Mouse (Mus musculus): ENCODE data around the gene Aldh1b1.

Gene Aldh1b1

DNA sequence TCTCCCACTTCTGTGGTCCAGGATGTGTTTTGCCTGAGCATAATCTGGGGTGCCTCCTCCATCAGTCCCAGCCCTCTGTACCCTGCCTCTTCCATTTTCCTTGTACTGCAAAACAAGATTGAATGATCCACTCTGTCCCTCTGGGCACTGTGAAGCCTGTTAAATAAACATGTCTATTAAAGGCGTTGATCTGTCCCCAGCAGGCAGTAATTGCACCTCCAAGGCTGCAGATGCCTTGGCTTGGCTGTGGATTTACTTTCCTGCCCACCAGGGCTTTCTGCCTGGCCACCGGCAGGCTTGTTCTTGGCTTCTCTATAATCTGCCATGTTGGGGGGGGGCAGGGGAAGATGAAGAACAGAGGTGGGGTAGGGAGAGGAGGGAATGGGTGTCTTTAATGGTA lies 12.9 kb upstream of the Aldh1b1 start:
- DNase-seq = peak; percentile 73 to 76

DNA sequence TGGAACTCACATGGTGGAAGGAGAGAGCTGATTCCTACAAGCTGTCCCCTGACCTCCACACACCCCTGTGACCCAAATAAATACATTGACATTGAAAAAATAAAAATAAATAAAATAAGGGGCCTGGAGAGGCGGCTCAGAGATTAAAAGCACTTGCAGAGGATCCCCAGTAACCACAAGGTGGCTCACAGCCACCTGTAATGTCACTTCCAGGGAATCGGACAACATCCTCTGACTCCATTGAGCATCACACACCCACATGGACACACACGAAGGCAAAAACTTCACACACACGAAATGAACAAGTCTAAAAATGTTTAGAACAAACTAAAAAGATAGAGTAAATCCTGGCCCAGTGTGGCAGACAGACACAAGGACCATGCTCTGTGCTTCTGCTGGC lies 12.1 kb upstream of the Aldh1b1 start:
- DNase-seq = no peak

DNA sequence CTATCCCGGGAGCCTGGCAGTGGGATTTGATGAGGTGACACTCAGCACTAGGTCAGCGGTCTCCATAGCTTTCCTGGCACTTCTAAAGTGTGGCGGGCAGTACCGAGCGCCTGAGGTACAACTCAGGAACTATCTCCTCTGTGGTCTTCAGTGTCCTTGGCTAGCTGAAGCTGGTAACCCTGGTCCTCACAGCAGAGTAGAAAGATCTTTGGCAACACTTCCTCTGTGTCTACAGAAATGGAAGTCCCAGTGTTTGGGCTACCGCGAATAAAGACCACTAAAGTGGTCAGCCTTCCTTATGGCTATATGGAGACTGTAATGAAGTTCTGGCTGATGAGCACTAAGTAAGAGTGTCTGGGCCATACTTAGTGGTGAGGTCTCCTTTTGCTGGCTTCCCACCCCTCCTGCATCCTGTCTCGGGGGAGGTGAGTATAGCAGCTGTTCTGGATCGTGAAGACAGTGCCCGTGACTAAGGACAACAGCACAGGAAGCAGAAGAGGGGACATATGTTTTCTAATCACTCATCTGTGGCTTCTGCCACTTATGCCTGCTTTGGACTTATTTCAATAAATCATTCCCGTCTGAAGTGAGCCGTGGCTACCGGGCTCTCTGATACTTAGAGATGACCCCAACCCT lies 10.3 kb upstream of the Aldh1b1 start:
- DNase-seq = no peak

DNA sequence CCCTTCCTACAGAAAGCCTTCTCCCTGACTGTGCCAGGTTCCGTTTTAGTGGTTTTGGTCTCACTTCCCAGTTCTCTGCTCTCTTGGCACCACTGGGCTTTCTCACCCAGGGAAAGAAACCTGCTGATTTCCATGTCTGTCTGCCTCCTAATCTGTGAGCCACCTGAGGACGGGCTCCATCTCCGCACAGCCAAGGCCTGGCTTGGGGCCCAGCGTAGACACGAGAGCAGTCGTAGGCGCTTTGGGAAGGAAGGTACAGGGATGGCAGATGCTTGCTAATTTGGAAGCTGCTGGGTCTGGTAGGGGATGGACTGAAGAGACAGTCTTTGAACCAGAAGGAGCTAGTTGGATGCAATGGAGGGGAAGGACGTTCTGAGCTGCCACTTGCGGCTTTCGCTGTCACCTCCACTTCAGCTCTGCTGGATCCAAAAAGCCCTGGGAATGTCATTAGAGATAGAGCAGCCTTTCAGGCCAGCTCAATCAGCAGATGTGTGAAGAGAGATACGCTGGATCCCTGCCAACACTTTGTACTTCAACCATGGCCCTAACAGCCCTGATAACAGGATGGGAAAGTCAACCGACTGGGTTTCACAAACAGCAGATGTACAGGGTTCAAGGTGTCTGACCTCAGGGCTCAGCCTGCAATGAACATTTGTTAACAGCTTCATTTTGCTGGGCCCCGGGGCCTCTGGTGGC lies 9.4 kb upstream of the Aldh1b1 start:
- peak; percentile 91 to 92 for DNase-seq

DNA sequence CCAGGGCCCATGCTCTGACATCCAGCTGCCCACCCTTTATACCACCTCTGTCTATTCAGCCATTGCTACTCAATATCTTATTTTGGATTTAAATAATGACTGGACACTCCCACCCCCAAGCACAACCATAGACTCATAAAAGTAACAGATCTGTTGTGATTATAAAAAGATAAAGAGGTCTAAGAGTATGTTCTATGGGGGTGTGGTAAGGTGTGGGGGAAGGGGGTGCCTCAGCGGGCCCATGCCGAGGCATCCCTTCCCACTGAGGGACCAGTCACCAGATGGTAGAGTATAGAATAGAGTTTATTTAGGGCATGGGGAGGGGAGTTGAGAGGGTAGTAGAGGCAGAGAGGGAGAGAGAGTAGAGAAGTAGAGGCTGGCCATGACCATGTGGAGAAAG lies 8.8 kb upstream of the Aldh1b1 start:
- no peak for DNase-seq

DNA sequence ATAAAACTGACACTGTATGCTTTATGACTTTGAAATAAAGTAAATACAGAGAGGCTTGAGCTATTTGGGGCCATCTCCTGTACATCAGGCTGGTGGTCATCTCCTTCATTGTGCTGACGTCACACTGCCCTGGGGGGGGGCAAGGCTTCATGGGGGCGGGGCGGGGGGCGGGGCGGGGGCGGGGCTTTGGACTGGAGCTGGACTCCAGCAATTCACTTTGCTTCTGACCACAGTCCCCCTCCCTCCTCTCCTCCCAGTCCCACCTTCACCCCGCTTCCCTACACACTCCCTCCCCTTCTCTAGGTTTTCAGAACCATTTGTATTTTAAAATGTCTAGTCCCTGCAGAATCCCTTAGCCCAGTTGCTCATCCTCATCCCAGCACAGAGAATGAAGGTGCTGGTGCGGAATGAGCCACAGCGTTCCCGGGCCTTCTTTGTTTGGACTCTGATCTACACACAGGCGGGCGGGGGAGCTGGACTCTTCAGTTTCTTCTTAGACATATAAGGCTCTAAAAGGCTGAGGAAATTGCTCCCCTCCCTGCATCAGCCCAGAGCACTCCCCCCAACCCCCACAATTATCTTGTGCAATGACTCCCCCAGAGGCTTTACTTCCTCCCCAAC lies 3.5 kb upstream of the Aldh1b1 start:
- DNase-seq = no peak

DNA sequence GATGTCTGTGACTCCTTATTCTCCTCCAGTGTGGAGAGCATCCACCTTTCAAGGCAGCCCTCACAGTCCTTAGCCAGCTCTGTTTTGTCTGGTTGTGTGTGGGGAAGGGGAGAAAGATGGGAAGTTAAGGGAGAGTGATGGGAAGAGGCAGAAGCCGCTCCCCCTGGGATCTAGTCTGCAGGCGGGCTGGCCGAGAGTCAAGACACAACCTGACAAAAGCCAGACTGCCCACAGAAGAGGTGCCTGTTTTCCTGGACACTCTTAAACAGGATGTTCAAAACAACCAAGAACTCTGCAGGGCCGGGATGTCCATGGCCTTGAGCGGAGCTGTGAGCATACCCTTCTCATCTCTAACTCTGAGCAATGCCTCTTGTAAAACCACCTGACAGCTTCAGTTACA lies 2.1 kb upstream of the Aldh1b1 start:
- DNase-seq = no peak

DNA sequence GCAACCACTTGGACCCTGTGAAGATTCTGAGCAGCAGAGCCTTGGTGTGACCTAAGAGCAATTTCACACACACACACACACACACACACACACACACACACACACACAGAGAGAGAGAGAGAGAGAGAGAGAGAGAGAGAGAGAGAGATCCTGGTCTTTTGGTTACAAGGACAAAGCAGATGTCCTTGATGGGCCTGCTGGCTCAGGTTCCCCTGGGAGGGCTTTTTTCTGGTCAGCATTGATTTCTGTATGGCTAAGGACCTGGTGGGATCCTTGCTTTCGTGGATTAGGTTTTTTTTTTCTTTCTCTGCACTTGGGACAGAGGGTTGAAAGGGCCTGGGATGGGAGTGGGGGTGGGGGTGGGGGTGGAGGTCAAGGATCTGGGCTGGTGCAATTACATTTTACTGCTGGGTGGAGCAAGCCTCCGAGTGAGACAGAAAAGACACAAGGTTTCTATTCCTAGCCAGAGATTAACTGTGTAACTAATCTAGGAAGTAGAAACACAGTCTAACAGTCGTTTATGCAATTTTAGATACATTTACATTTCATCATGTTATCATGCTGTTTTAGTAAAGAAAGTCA lies 1.2 kb downstream of the Aldh1b1 start:
- no peak for DNase-seq

DNA sequence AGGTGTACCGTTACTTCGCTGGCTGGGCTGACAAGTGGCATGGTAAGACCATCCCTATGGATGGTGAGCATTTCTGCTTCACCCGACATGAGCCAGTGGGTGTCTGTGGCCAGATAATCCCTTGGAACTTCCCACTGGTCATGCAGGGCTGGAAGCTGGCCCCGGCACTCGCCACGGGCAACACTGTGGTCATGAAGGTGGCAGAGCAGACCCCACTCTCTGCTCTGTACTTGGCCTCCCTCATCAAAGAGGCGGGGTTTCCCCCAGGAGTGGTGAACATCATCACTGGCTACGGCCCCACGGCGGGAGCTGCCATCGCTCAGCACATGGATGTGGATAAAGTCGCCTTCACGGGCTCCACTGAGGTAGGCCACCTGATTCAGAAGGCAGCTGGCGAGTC lies 4.1 kb downstream of the Aldh1b1 start:
- DNase-seq = no peak

DNA sequence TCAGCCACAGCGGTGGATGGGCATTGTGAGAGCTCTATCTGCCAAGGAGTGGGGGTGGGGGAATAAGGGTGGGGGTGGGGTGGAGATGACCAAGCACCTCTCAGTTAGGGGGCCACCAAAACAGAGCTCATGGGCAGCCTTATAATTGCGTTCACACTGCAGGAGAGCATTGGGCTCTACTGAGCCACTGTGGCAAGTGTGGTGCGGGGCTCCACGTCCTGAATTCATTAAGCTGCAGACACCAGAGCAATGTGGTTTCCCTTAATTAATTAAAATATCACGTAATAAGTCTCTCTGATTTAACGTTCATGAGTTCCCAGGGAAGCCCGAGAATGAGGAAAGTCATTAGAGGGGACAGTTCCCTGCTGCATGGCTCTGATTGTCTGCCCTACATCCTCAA lies 9.2 kb downstream of the Aldh1b1 start:
- DNase-seq = no peak

DNA sequence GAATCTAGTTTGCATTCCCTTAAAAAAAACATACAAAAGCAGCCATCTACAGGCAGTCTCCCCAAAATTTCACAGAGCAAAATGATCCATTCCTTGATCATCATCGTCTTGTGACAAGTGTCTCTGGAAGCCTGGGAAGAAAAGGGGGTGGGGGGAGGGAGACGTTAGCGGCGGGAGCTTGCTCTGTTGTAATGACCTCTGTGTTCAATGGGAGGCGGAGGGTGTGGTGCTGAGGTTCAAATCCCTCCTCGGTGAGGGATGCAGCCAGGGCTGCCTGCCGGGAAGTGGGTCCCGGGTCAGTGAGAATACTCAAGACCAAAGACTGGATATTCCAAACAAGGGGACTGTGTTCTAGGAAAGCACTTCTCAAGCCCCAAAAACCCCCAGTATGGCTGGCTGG lies 12.4 kb downstream of the Aldh1b1 start:
- no peak for DNase-seq

DNA sequence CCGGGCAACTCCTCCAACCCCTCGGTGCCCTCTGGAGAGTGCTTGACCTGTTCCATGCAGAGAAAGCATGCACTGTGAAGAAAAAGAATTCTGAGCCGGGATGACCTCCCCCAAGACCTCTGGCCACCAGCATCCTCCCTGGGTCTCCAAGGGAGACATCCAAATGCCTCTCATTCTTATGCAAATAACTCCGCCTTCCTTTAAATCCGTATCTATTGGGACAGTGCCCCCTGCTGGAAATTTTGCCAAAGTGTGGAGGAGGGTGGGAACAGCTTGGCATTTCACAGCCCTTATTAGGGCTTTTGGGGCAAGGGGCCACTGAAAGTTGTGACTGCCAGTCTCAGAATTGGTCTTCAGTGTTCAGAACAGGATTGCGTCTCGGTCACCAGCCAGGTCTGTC lies 16.7 kb downstream of the Aldh1b1 start:
- peak; percentile 68 to 81 for DNase-seq

DNA sequence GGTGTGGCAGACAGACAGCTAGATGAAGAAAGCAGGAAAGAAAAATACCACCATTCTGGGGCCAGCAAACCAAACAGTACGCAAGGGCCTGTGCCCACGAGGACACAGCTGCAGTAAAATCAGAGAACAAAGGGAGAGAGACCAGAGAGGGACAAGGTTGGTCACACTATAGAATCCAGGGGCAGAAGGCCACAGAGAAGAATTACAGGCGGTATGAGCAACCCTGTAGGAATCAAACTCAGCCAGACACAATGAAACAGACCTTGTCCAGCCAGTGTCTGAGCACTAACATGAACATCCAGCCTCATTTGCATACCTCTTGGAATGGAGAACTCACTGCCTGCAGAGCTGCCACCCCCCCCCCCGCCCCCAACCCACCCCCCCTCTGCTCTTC lies 20.0 kb downstream of the Aldh1b1 start:
- DNase-seq = no peak

DNA sequence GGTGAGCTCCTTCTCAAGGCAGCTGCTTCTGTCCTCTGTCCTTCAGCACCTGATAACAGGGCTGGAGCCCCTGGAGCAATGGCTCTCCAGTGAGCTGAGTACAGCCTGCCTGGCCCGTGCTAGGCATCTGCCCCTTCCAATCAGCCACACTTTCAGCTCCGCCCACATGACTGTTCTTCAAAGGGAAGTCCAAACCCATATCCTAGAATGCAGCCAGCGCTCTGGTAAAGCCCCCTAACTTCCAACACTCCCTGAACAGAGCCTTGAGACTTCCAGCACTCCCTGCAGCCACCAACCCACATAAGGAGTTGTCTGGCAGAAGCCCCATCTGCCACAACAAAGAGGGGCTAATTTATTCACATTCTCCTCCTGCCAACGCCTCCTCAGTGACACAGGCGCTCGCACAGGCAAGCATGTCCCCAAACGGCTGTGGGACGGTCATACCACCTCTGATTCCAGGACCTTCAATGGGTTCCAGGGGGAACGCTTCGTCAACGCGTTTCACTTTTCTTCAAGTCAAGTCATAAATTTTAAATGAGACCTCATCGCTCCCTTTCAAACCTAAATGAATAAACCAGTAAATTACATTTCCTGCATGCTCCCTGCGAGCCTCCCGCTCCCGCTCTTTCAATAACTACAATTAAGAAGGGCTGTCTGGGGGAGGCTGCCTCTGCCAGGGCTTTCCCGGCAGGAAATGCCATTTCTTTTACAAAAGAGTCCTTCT lies 20.5 kb downstream of the Aldh1b1 start:
- peak; percentile 31 to 32 for DNase-seq

DNA sequence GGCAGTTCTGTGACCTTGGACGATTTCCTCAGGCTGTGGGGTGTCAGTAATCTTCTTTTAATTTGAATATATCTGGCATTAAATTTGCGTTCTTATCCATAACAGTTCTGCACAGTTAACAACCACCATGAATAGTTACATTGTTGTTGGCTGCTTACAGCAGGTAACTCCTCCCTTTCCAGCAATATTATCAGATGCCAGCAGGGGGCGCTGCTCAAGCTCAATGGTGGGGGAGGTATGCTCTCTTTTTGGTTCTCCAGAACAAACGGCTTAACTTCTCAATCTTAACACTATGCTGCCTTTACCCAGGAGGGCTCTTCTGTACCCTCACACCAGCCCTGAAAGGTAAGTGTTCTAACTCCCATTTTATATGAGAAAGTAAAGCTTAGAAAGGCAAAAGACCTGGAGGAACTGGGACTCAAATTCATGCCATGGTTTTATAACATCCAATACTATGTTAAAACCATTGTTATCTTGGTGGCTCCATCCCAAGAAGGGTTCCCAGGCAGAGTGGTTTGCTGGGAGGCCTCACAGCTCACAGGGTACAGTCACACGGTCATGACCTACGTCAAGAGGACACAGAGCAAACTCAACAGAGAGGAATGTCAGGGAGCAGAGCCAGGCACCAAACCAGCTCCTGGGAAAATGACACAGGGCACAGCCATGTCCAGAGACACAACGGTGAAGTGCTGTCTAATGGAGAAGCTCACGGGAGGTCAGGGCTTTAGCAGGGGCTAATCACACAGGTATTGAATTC lies 21.4 kb downstream of the Aldh1b1 start:
- peak; percentile 71 to 86 for DNase-seq

DNA sequence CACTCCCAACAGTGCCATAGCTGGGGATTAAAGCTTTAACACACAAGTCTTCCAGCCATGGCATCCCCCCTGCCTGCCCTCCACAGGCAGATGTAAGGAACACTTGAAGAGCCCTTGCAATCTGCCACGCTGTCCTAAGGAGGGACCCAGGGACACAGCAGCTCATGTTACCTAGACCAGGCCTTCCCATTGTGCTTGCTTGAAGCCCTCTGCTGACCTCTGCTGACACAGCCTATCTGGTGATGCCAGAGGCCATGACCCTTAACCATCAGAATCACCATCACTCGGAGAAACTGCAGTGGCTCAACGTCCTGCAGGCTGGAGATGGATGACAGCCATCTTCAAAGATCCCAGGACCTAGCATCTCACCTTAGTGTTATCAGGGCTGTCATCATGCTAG lies 23.2 kb downstream of the Aldh1b1 start:
- DNase-seq = no peak

DNA sequence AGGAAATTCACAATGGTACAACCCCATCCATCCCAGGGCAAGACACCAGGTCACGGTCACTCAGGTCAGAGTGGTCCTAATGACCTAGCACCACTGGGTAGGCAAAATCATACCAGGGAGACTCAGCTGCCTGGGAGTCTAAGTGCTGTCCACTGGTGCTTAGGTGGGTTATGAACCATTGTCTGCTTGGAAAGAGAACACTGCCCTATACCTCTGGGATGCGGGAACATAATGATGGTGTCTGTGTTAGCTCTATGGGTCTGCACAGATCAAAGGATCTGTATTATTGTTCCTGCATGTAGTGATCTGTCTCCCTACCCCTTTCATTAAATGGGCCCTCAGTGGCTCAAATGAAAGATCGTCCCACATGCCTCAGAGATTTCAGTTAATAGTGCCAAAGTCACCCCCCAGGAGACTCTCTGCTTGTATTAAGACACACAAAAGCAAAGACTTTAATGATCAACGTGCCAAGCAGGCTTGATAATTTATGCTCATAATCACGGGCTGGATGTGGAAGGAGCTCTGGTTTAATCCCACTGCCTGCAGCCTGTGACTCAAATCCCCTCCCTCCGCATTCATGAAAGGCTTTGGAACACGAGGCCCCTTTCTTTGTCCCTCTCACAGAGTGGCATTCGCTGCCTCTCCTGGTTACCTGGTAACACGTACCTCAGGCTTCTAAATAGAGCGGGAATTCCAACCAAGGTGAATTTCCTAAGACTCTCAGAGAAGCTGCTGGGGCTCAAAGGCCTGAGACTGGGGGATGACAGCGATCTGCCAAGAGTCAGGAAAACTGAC lies 24.2 kb downstream of the Aldh1b1 start:
- no peak for DNase-seq

DNA sequence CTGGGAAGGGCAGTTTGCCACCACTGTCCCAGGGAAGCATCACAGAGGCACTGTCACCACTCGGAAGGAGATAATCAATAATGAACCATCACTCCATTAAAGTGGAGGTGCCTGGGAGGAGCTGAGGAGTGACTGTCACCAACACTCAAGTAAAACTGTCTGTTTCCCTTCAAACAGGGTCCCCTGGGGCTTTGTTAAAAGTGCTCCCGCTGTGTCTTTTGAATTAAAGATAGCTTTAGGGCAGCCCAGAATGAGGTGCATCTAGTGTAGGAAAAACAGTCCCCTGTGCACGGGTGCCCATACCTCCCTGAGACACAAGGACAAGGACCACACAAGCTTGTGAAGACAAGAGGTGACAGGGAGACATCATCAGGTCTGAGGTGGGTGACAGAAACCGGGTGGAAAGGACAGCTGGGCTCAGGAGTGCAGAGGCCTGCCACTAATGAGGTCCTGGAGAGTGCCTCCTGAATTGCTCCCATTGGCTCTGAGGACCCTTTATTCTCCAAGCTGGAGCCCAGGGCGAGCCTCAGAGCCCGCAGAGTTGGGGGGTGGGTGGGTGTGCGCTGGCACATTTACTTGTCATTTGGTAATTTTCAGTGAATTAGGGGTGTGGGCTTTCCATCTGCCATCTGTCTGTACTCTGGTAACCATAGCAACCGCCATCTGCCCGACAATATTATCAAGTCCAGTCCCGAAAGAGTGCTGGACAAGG lies 25.4 kb downstream of the Aldh1b1 start:
- peak in 1 of 2 experiments; percentile 42 for DNase-seq

DNA sequence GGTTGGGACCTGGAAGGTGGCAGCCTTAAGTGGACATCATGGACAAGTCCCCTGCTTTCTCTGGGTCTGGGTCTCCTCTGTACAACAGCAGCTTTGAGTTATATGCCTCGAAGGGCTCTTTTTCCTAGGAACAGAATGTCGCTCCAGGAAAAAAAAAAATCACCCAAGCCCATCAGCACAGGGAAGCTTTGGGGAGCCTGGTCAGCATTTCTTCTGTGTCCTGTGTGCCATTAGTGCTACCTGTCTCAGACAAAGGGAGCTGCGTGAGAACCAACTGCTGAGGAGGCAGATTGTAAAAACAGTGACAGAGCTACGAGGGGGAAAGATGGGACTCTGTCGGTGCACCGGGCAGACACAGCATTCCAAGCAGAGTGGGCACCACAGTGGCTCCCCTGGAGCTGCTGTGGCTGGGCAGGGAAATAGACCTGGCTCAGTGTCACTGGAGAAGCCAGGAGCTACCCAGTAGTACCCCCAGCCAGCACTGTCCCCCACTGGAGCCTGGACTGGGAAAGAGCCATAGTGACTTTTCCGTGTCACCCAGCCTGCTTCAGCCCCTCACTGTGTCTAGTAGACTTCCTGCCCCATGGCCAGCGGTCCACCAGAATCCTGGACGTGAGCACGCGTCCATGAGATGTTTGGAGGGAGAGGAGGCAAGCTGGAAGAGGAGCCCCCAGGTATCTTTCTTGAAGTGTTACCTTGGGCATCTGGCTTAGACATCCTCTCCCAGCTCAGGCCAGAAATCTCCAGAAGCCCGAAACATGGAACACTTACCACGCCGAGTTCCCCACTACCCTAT lies 26.1 kb downstream of the Aldh1b1 start:
- DNase-seq = peak in 1 of 2 experiments; percentile 21
